Mouse (Mus musculus) gastrocnemius, postnatal 25 days (tissue): ENCODE results near the gene Samsn1. TPM values are rescaled to one million over a fixed set of nuclear protein-coding genes. Genes with fewer than 3 reads are reported as not detected.

Source experiments
- DNase-seq: peaks from one replicate; pipeline ENCODE4 v3.0.0; 2022
- total RNA-seq, 2 experiments: library from RNA; stranded (reverse); gene quantifications; 1 replicate in 1 of 2; 2 replicates in 1 of 2; pipeline ENCODE4 v1.2.3; 2021

Samsn1 gene
- total RNA-seq, 2 experiments from 2014 or later: 0.13 TPM; not detected in 1

DNA sequence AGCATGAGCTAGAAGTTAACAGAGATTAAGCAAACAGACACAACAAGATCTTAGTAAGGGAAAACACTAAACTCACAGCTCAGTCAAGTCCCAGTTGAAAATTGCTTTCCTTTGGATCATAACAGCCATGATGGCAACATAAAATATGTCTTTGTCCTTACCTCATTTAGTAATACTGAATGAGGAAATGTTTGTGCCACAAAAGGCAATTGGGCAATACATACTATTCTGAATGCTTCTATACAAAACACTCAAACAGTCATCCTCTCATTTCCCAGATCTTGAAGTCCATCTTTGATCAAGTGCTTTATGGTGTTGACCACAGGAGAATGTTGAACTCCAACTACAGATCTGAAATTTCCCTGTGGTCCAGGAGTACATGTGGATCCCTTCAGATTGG lies 88.7 kb downstream of the Samsn1 start:
- no peak for DNase-seq

DNA sequence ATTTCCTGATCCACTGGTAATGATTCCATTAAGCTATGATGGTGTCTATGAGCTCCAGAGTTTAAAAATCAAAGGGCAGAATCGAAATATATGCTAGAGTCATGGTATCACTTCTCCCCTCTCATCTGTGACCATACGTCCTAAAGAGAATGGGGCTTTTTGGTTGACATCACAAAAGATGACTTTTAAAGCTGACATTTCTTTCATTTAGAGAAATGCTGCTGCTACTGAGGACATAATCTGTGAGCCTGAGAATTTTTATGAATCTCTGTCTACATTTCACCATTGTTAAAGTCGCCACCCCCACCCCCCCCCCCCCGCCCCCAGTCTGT lies 91.9 kb downstream of the Samsn1 start:
- DNase-seq: no peak

DNA sequence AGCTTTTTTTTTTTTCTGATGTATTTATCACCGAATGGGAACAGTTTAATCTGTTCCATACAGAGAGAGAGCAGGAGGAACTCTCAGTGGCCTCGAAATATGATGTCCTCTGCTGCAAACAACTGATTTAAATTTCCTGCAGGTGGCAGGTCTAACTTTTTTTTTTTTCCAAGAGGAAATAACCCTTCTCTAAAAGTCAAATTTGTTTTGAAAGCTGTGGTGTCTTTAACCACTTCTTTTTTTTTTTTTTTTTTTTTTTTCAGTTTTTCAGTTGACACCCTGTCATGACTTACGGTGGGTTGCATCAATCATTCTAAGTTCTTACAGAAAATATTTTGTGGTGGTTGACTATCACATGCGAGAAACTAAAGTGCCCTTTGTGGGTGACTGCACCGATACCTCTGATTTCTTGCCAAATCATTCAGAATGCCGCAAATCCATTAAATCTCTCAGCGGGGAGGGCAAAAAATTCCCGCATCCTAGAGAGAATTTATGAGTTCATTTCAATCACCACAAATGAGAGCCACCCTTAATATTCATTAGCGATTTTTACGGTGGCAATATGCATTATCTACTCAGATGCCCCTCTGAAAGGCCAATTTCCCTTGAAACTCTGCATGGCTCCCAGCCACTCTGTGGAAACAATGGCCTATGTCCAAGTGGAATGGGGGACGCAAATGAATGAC lies 92.4 kb downstream of the Samsn1 start:
- DNase-seq: no peak

DNA sequence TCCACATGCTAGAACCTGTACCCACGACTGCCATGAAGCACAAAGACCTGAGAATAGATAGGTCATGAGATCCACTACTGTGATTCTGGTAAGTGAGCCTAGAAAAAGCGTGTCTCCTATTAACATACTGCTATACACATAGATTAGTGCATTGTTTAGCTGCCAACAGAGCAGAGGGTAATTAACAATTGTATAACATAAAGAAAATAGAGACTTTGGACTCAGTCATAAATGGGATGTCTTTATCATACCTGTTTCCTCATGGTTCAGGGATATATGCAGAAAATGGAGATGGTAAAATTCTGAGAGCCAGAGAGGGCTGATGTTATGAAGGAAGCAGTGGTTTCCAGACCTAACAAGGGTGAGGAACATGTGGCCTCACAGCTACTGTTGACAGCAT lies 95.6 kb downstream of the Samsn1 start:
- DNase-seq: no peak

DNA sequence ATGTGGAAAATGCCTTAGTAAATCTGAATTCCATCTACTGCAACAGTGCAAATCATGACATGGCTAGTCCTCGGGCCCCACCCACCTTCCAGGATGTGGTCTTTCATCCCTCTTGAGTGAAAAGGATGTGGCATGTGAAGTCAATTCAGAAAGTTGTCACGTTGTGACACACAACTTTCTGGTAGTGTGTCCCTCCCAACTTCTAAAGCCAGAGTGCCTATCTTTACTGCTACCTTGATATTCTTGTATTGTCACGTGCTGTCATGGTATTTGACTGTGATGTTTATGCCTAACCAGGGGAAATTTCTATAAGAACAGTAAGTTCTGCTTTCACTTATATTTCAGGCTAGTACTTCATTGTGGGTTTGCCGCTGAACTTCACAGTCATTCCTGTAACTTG lies 101.2 kb downstream of the Samsn1 start:
- DNase-seq: no peak

DNA sequence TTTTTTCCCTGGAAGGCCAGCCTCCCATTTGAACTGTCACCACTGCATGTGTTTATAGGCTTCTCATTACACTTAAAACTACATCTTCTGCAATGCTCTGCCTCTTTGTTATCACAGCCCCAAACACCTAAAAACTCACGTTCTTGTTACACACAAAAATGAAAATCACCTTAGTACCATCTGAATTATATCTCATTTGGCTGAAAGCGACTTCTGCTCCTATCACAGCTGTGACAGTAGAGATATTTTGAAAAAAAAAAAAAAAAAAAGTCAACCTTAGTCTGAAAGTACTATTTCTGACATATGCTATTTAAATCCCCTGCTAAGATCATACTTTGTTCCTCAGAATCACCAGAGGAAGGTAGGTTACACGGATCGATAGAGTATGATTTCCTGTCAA lies 102.8 kb downstream of the Samsn1 start:
- DNase-seq: no peak

DNA sequence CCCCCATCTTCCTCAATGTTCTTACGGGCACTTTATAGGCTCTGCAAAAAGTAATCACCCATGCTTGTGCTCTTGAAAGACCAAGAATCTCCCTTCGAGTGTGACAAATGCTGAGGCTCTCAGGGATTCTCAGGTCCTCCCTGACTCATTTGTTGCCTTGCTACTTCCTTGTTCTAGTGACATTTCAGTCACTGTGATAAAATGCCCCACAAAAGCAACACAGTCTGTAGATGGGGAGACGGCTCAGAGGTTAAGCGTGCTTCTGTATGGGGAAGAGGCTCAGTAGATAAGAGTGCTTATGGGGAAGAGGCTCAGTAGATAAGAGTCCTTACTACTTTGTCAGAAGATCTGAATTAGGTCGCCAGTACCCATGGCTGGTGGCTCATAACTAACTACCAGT lies 104.4 kb downstream of the Samsn1 start:
- DNase-seq: no peak

DNA sequence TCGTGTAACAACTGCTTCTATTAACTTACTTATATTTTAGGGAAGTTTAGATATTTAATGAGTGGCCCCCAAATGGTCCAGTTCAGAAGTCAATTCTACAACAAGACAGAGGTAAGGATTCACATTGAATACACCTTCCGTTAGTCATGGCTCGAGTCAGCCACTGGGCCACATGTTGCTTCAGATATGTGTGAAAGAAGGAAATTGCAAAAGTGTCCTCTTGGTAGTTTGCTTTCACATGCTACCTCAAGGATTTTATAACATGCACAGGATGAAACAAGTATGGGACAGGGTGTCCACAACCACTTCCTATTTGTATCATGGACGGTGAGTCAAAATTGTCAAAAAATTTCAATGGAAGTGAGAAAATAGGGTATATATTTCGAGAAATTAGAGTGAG lies 110.0 kb downstream of the Samsn1 start:
- DNase-seq: no peak

DNA sequence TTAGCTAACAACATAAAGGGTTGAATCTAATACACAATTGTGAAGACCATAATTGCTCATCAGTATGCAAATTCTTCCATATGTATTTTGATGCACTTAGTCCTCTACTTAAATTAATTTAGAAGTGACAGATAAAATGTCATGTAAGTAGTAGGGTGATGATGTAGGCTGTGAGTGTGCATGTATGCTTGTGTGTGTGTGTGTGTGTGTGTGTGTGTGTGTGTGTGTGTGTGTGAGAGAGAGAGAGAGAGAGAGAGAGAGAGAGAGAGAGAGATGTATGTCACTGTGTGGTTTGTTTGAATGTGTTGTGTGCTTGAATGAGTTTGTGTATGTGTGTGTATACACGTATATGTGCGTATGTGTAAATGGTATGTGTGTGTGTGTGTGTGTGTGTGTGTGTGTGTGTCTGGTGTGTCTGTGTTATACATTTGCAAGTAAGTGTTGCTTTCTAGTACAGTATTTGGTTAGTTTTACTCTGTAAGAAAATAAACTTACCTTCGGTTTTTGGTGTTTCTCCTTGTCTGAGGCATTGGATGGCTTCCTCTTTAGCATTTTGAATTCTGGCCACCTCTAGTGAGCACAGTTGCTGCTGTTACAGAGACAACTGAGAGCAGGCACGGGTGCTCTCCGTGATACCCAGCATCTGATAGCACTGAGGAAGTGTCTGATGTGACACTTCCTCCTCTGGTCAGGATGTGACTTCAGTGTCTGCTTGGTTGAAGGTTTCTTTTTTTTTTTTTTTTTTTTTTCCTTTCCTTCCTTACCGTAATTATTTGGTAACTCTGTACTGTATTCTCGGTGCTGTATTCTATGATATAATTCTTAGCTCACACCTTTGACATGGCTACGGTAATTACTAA lies 113.2 kb downstream of the Samsn1 start:
- DNase-seq: no peak

DNA sequence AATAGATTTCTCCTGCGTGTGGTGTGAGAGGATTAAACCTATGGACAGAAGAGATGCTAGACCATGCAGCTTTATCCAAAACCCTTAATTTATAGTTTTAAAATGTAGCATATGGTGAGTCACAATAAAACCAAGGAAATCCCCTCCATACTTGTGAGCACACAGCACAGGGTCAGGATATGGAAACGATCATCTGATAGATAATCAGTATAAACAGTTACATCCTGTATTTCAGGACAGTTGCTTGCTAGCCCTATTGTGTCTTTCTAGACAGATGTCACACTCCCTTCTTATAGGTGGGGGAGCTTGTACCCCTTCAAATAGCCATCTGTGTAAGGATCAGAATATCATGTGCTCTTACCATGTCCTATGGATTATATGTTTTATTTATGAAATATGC lies 115.3 kb downstream of the Samsn1 start:
- DNase-seq: no peak

DNA sequence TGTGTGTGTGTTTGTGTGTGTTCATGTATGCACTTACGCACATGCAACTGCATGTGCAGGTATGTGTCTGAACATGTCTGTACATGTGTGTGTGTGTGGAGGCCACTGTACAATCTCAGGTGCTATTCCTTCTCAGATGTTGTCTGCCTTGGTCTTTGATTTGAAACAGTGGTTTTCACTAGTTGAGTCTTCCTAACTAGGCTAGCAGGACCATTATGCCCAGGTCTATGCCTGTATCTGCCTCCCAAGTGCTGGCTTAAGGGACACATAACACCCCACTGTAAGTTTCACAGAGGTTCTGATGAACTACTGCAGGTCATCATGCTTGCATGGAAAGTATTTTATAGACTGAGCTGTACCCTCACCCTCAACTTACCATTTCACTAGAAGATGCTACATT lies 115.8 kb downstream of the Samsn1 start:
- DNase-seq: no peak

DNA sequence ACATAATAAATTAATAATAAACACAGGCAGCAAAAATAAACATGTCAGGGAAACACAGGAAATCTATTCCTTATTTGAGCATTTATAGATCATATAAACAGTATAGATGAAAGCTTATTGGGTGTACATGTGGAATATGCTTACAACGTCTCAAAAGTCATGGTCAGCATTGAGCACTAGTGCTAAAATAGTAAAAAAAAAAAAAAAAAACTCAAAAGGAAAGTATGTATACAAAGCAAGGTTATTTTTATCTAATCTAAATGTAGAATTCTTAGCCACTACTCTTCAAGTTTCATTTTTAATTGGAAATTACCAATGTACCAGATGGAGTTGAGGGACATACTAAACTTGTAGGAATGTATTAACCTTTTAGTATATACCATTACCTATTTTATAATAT lies 116.8 kb downstream of the Samsn1 start:
- DNase-seq: no peak

DNA sequence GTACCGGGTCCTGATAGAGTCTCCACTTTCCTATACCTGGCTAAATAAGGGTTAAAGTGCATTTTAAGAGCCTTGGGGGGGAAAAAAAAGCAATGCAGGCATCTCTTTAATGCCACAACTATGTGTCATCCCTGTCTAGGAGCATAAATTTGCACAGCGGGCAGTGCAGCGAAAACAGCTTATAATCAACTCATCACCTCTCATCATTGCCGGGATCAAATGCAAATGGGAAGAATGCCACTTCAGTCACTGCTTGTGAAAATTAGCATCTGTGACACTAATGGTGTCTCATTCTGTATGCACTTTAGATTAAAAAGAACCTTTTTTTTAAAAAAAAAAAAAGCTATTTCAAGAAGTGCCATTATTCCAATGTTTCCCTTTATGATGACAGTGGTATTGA lies 118.0 kb downstream of the Samsn1 start:
- no peak for DNase-seq

DNA sequence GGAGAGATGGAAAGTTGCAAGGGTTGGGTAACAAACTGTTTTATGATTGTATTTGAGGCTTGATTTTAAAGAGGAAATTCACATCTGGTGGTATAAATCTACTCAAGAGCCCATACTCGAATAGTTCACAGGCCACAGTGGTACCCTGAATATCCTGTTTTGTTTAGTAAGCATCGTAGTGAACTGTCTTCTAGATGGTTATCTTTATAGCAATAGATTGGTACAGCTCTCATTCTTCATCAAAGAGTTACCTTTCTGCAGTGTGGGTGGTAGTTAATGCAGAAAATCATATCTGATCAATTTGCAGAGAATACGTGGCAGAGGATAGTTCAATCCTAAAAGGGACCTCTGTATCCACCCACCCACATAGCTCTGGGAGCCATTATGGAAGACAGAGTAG lies 119.1 kb downstream of the Samsn1 start:
- DNase-seq: no peak

DNA sequence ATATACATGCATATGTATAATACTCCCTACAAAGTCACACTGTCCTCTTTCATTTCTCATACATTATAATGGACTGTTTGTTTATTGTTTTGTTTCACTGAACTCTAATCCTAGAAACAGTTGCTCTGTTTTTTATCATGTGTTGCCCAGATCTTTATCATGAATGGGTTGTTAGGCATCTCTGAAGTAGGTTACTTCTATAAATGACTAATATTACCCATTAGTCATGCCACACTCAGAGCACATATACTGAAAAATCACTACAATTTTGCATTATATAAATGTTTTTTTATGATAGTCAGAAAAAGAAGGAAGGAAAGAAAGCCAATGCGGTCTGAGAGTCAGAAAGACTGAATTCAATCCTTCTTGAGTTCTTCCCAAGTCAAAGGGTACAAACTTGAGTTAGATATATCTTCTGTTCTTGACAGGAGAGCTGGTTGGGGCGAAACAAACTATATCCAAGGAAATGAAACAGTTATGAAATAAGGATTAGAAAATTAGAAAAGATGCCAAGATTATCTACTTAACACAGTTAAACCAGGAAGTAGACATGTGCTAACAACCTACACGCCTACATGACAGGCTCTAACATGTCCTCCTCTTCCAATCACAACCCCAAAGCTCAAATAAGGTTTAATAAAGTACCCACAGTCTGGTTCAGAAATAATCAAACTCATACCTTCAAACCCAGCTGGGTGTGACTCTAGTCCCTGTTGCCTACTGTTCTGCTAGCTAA lies 122.0 kb downstream of the Samsn1 start:
- no peak for DNase-seq

DNA sequence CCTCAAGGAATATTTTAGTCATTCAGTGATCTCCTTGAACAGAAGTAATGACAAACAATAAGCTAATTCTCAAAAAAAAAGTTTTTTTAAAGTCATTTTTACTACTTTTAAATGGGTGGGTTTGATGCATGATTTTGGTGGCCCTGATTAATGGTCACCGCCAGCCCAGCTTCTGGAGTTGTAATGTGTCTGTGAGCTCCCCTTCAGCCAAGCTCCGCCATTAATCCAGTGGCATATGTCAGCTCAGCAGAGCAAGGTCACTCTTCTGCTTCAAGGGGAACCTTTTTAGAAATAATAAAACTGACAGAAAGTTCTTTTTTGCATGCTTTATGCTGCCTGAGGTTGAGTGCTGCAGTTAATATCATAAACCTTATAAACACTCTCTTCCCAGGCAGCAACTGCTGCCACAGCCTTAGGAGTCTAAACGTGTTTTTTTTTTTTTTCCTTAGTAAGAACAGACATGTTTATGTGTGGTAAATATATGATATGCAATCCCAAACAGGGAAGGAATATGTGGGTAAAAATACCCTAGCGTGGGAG lies 124.2 kb downstream of the Samsn1 start:
- no peak for DNase-seq

DNA sequence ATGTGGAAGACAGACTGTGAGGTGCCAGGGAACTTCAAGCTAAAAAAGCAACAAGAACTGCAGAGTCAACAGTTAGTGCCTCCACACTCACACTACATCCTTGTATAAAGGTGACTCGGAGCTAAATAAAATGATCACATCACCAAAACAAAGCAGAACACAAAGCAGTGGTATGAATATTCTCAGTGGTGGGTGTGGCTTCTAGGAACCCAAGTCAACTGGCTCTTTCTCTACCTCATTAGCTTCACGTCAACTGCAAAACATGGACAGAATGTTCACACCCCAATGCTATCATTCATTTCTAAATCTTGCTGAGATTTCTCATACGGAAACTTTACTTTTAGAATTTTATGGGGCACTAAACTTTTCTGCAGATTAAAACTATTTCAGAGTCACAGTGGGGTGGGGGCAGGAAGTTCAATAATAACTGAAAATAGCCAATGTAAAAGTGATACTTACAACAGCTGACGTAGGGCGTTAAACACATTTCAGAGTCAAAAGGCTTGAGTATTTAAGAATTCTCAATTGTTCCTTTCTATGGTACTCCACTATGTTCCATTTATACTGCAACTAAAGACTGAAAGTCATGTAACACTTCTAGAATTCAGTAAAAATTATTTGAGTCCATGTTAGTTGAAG lies 127.7 kb downstream of the Samsn1 start:
- no peak for DNase-seq

DNA sequence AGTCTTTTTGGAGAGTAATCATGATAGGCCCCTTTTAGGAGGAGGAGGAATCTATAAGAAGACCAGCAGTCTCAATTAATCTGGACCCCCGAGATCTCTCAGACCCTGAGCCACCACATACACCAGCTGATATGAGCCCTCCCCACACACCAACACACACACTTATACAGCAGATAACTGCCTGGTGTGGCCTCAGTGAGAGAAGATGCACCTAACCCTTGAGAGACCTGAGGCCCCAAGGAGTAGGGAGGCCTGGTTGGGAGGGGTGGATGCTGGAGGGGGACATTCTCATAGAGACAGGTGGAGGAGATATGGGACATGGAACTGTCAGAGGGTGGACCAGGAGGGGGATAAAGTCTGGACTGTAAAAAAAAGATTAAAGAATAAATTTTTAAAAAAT lies 128.6 kb downstream of the Samsn1 start:
- DNase-seq: no peak

DNA sequence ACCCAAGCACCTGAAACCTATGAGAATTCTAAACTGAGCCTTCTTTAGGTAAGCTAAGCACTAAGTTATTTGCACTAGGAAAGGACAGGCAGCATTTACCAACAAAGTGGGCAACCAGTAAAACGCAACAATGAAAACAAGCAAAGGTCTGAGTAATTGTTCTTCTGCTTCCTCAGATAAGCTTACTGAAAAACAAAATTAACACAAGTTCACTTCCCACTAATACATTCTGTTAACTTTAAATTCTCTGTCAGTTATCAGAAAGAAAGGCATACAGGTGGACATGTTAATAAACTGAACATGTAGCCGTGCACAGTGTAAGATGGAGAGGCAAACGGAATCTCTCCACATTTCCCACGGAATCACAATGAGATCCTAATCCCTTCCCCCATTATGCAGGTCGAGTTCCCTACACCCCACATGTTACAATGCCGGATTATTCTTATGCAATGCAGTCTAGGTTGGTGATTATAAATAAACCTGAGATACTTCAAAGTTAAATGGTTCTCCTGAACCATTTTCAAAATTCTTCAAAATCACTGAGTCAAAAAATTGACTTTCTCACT lies 132.9 kb downstream of the Samsn1 start:
- DNase-seq: no peak

DNA sequence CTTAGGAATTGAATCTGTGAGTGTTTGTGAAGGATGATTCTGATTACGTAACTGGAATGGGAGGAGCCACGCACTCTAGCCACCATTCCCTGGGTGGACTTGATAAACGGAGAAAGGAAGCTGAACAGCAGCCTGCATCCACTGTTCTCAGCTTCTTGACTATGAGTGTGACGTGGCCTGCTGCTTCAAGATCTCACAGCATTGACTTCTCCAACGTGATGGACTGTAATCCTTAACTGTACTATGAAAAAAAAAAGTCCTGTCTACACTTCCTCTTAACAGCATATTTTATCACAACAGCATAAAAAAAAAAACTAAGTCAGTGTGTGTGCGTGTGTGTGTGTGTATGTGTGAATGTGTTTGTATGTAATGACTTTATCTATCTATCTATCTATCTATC lies 134.9 kb downstream of the Samsn1 start:
- DNase-seq: no peak

DNA sequence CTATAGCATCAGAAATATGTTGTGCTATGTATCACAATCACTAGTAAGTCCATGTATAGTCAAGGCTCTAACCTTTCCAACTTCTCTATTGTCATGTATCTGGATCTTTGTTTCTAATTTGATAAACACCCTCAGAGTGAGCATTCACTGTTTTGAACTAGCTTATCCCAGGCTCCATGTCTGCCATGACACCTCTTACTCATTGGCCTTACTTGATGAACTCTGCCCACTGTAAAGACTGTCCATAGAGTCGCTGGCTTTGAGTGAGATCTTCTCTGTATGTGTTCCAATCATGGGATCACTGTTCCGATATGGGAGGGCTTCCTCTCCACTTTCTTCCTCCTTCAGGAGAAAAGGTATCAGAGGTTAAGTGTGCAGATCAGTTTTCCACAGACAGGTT lies 143.2 kb downstream of the Samsn1 start:
- no peak for DNase-seq

DNA sequence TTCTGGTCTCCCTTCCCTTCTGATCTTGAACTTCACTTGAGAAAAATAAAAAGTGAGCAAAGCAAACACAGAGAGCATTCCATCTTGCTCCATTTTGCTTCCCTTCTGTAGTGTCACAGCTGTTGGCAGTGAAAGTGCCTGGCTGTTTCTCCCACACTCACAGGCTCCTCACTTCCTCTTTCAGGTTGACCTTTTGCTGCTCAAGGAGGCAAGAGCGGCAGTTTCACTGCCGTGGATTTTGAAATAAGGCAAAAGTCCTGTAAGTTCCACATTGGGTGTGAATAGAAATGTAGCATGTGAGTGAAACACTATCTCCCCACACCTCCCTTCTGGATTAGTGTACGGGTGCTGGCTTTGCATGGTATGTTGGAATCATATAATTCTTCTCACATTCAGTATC lies 144.9 kb downstream of the Samsn1 start:
- no peak for DNase-seq
